Mouse (Mus musculus) liver, embryonic 12.5 days (tissue): Measurements from ENCODE around the gene Erv3. TPM values are rescaled to one million over a fixed set of nuclear protein-coding genes. Genes with fewer than 3 reads are reported as not detected.

Source experiments
- ATAC-seq: fragments of 200-750 bp; cut with Nextera tagmentation; 2 replicates; pipeline ENCODE4 v1.8.0; 2017; ENCODE audit warnings: moderate number of reproducible peaks, mild to moderate bottlenecking, moderate library complexity
- H3K27ac ChIP-seq: fragments of 300-500 bp; sonication (generic); 2 replicates; pipeline ENCODE4 v1.5.1; 2016; ENCODE audit warnings: mild to moderate bottlenecking
- H3K27me3 ChIP-seq: fragments of 300-500 bp; sonication (generic); replicated peaks from 2 replicates; pipeline ENCODE4 v1.6.1; 2016; ENCODE audit warnings: mild to moderate bottlenecking, moderate library complexity
- H3K36me3 ChIP-seq: fragments of 300-500 bp; sonication (generic); 2 replicates; pipeline ENCODE4 v1.6.1; 2016; ENCODE audit warnings: mild to moderate bottlenecking, moderate library complexity
- H3K4me1 ChIP-seq: fragments of 300-500 bp; sonication (generic); 2 replicates; pipeline ENCODE4 v1.6.1; 2016
- H3K4me2 ChIP-seq: fragments of 300-500 bp; sonication (generic); 2 replicates; pipeline ENCODE4 v1.6.1; 2016; ENCODE audit warnings: mild to moderate bottlenecking, moderate library complexity
- H3K4me3 ChIP-seq: fragments of 300-500 bp; sonication (generic); 2 replicates; pipeline ENCODE4 v1.5.1; 2016; ENCODE audit warnings: mild to moderate bottlenecking, moderate library complexity
- H3K9ac ChIP-seq: fragments of 300-500 bp; sonication (generic); 2 replicates; pipeline ENCODE4 v1.6.1; 2016; ENCODE audit warnings: mild to moderate bottlenecking, moderate library complexity
- H3K9me3 ChIP-seq: fragments of 300-500 bp; sonication (generic); replicated peaks from 2 replicates; pipeline ENCODE4 v1.6.1; 2016; ENCODE audit warnings: mild to moderate bottlenecking, moderate library complexity
- WGBS: fragments of 180-500 bp; shearing (Covaris S2); methylation state at CpG from one replicate; pipeline ENCODE4 v1.1.7; 2016; ENCODE audit not compliant: insufficient replicate concordance; 5-methylcytosine and 5-hydroxymethylcytosine counted together
- polyA plus RNA-seq: library from polyadenylated mRNA; unstranded; fragments of >200 nt; fragmentation: Nextera tagmentation; extraction: Ambion mirVana; gene quantifications from 2 replicates; pipeline ENCODE4 v1.2.1, GENCODE M21; 2016

Gene Erv3
- not detected in 2 replicates for polyA plus RNA-seq

GRCm38 (mm10) chr2:131859721-131860120 lies at the start of gene Erv3:
Erv3 (minus strand) TSS chr2:131859747.
- Histone ChIP-seq H3K27me3 (peaks cover 15% of the 10 kb centered on the region; the same call in 1 of the 2 replicates), H3K36me3 (no peaks in the 10 kb centered on the region), H3K9me3 (no peaks in the 10 kb centered on the region), H3K27ac (no peak within 1 kb of the TSS), H3K4me3 (no peak within 1 kb of the TSS), H3K9ac (no peak within 1 kb of the TSS), H3K4me2 (no peak within 1 kb of the TSS), H3K4me1 (peaks cover 22% of the 10 kb centered on the region)
- no peak for ATAC-seq
- WGBS, result 62% methylated on average over 5 of the region's 5 CpGs

- Histone ChIP-seq H3K9ac (peak overlapping the region; percentile 50), H3K4me1 (peaks cover 57% of the 10 kb centered on the region), H3K36me3 (peaks cover 4% of the 10 kb centered on the region; the same call in 1 of the 2 replicates), H3K4me2 (peak overlapping the region; percentile 87), H3K9me3 (no peaks in the 10 kb centered on the region), H3K4me3 (0 out of 2 replicates have a peak overlapping the region, but pooled peaks have one; percentile 80), H3K27me3 (no peaks in the 10 kb centered on the region), H3K27ac (peak overlapping the region; percentile 68)
- no peak for ATAC-seq
- 82% methylated on average over 1 of the region's 1 CpGs for WGBS
These were observed 49.4 kb upstream of the Erv3 start for GRCm38 (mm10) chr2:131908906-131909305.

- Histone ChIP-seq H3K4me2 (no peak overlapping the region), H3K27me3 (no peaks in the 10 kb centered on the region), H3K27ac (peak overlapping the region; percentile 68; the same call in 1 of the 2 replicates), H3K4me3 (no peak overlapping the region), H3K36me3 (peaks cover 4% of the 10 kb centered on the region; the same call in 1 of the 2 replicates), H3K4me1 (peaks cover 61% of the 10 kb centered on the region), H3K9me3 (no peaks in the 10 kb centered on the region), H3K9ac (no peak overlapping the region)
- no peak for ATAC-seq
- 87% methylated on average over 7 of the region's 7 CpGs for WGBS
These were observed 48.9 kb upstream of the Erv3 start for GRCm38 (mm10) chr2:131908351-131908861.

- WGBS, result 64% methylated on average over 5 of the region's 5 CpGs
- Histone ChIP-seq H3K4me1 (peaks cover 67% of the 10 kb centered on the region), H3K9me3 (no peaks in the 10 kb centered on the region), H3K9ac (no peak overlapping the region), H3K27ac (no peak overlapping the region), H3K27me3 (no peaks in the 10 kb centered on the region), H3K36me3 (no peaks in the 10 kb centered on the region), H3K4me3 (no peak overlapping the region), H3K4me2 (no peak overlapping the region)
- no peak for ATAC-seq
These were observed 47.8 kb upstream of the Erv3 start for GRCm38 (mm10) chr2:131907311-131907710.

GRCm38 (mm10) chr2:131906846-131907245 lies 47.3 kb upstream of the Erv3 start:
- ATAC-seq, result no peak
- Histone ChIP-seq H3K4me2 (no peak overlapping the region), H3K9ac (no peak overlapping the region), H3K36me3 (no peaks in the 10 kb centered on the region), H3K4me1 (peaks cover 64% of the 10 kb centered on the region), H3K9me3 (no peaks in the 10 kb centered on the region), H3K27ac (peak overlapping the region; percentile 27; the same call in 1 of the 2 replicates), H3K27me3 (no peaks in the 10 kb centered on the region), H3K4me3 (no peak overlapping the region)
- WGBS, result 69% methylated on average over 1 of the region's 1 CpGs

DNA sequence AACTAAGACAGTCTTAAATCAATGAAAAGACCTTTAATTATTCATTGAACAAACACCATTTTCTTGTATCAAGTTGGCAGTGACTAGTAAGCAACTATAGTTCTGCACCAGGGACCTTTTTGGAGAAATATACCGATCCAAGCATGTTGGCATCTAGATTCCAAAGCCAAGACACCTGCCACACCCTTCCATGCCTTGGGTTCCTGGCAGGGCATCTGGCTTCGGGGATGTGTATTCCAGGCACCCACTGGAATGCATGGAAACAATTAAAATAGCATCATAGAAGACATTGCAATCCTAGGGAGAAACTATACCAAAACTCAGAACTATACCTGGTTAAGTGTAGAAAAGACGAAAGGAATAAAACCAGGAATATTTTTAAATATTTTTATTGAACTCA lies 46.7 kb upstream of the Erv3 start:
- no peak overlapping the region for H3K9ac ChIP-seq
- no peak overlapping the region for H3K27ac ChIP-seq
- no peak overlapping the region for H3K4me3 ChIP-seq
- no peaks in the 10 kb centered on the region for H3K36me3 ChIP-seq
- peaks cover 59% of the 10 kb centered on the region for H3K4me1 ChIP-seq
- ATAC-seq, result no peak
- no peak overlapping the region for H3K4me2 ChIP-seq
- no peaks in the 10 kb centered on the region for H3K9me3 ChIP-seq
- H3K27me3 ChIP-seq, result no peaks in the 10 kb centered on the region
- 83% methylated on average over 3 of the region's 3 CpGs for WGBS

DNA sequence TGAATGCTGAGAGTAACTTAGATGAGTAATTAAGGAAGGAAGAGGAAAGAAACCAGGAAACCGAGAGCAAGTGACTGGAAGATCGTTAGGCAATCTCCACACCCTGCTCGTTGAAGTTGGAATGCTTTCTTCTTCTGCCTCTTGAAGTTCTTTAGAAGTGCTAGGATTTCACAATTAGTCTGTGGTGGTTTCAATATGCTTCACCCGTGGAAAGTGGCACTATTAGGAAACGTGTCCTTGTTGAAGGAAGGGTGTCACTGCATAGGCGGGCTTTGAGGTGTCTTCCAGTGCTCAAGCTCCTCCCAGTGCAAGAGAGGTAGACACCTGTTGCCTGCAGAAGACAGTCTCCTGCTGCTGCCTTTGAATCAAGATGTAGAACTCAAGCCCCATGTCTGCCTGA lies 46.2 kb upstream of the Erv3 start:
- no peak for ATAC-seq
- H3K27me3 ChIP-seq, result no peaks in the 10 kb centered on the region
- peaks cover 54% of the 10 kb centered on the region for H3K4me1 ChIP-seq
- H3K9me3 ChIP-seq, result no peaks in the 10 kb centered on the region
- H3K4me3 ChIP-seq, result no peak overlapping the region
- peak overlapping the region; percentile 88 for H3K27ac ChIP-seq
- H3K36me3 ChIP-seq, result no peaks in the 10 kb centered on the region
- 0 out of 2 replicates have a peak overlapping the region, but pooled peaks have one; percentile 4 for H3K9ac ChIP-seq
- H3K4me2 ChIP-seq, result peak overlapping the region; percentile 44
- WGBS, result 42% methylated on average over 6 of the region's 6 CpGs

DNA sequence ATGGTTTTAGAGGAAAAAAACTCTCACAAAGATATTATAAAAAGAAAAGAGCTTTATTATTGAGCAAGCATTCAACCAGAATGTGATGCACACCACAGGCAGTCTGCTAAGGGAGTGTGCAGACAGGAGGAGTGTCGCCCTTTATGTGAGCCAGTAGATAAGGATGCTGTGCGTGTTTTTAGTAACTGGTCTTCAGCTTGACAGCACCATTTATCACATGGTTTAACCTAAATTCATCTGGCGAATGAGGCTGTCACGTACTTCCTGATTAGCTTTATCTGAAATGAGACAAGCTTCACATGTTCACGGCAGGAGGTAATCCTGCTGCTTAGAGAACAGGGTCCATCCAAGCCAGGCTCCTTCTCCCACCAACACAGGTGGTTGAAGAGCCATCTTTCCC lies 45.5 kb upstream of the Erv3 start:
- 0 out of 2 replicates have a peak overlapping the region, but pooled peaks have one; percentile 4 for H3K9ac ChIP-seq
- no peaks in the 10 kb centered on the region for H3K36me3 ChIP-seq
- no peaks in the 10 kb centered on the region for H3K9me3 ChIP-seq
- WGBS, result 5% methylated on average over 5 of the region's 5 CpGs
- H3K4me1 ChIP-seq, result peaks cover 46% of the 10 kb centered on the region
- no peaks in the 10 kb centered on the region for H3K27me3 ChIP-seq
- H3K27ac ChIP-seq, result peak overlapping the region; percentile 88
- H3K4me3 ChIP-seq, result no peak overlapping the region
- peak overlapping the region; percentile 44 for H3K4me2 ChIP-seq
- ATAC-seq, result peak; percentile 88

DNA sequence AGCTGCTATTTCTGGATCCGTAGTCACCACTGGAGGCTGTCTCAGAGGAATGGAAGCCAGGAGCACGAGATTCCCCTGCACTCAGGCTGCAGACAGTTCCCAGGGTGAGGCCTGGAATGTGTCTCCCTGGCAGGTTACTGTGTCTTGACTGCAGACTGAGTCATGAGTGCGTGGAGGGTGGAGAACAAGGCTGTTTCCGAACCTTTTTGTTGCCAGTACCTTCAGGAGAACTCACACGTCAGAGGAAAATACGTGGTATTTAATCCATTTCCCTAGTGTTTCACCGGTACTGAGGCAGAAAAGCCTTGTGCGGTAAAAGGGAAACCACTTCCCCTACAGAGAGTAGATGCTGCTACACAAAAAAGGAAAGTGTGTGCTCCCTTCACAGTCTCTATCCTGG lies 43.3 kb upstream of the Erv3 start:
- peak overlapping the region; percentile 37; the same call in 1 of the 2 replicates for H3K27ac ChIP-seq

DNA sequence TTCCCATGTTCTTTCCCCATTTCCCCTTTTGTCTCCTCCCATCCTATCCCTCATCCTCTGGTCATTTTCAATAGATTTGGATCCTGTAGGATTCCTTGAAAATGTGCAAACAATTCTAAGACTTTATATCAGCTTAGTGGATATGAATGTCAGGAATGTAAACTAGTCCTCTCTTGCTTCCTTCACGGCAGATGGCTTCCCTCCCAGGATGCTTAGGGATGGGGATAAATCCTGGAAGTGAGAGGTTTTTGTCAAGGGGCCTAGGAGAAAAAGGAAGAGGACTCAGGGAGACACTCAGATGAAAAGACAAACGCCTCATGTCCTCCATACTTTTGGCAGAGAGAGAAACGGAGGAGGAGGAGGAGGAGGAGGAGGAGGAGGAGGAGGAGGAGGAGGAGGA lies 42.9 kb upstream of the Erv3 start:
- Histone ChIP-seq H3K27me3 (no peaks in the 10 kb centered on the region), H3K4me1 (peaks cover 36% of the 10 kb centered on the region), H3K4me3 (no peak overlapping the region), H3K36me3 (no peaks in the 10 kb centered on the region), H3K9ac (no peak overlapping the region), H3K4me2 (no peak overlapping the region), H3K9me3 (no peaks in the 10 kb centered on the region), H3K27ac (no peak overlapping the region)
- ATAC-seq, result no peak
- WGBS, result 63% methylated on average over 2 of the region's 3 CpGs

More for the DNA sequence above, 43.3 kb upstream of the Erv3 start:
- Histone ChIP-seq H3K4me3 (no peak overlapping the region), H3K9me3 (no peaks in the 10 kb centered on the region), H3K36me3 (no peaks in the 10 kb centered on the region), H3K27me3 (no peaks in the 10 kb centered on the region), H3K4me2 (no peak overlapping the region), H3K9ac (no peak overlapping the region), H3K4me1 (peaks cover 36% of the 10 kb centered on the region)
- no peak for ATAC-seq
- WGBS, result 32% methylated on average over 8 of the region's 8 CpGs

DNA sequence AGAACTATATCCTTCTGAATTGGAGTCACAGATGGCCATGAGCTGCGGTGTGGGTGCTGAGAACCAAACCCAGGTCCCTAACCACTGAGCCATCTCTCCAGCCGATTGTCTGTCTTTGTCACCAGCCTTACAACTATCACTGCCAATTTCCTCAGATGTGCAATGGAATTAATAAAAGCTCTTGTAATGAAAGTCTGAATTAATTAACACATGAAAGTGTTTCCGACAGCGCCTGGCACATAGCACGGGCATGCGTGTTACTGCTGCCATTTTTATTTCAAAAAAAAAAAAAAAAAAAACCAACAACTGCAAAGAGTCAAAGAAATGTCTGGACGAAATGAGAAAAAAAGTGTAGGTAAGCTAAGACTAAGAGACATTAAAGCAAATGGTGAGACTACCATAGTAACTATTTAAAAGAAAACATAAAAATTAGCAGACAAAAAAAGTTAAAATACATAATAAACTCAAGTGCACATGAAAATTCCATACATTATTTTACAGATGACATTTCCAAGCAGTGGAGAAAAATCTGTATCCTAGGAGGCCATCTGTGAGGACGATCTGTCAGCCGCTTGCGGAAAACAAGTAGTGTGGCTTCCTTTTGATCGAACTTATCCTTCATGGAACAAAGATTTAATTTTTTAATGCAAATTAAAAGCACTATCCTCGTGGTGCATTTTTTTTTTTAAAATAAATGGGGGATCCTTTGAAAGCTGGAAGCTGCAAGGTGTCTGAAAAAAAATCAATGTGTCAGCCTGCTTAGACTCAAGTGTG lies 38.0 kb upstream of the Erv3 start:
- Histone ChIP-seq H3K4me2 (no peak overlapping the region), H3K36me3 (no peaks in the 10 kb centered on the region), H3K9me3 (no peaks in the 10 kb centered on the region), H3K27me3 (no peaks in the 10 kb centered on the region), H3K27ac (no peak overlapping the region), H3K4me3 (no peak overlapping the region), H3K9ac (no peak overlapping the region), H3K4me1 (no peaks in the 10 kb centered on the region)
- no peak for ATAC-seq
- 78% methylated on average over 12 of the region's 12 CpGs for WGBS

GRCm38 (mm10) chr2:131896011-131896410 lies 36.5 kb upstream of the Erv3 start:
- Histone ChIP-seq H3K4me2 (no peak overlapping the region), H3K36me3 (no peaks in the 10 kb centered on the region), H3K4me1 (peaks cover 9% of the 10 kb centered on the region; the same call in 1 of the 2 replicates), H3K9me3 (no peaks in the 10 kb centered on the region), H3K4me3 (no peak overlapping the region), H3K27me3 (0 out of 2 replicates have a peak, but pooled peaks cover 4% of the 10 kb centered on the region), H3K27ac (no peak overlapping the region), H3K9ac (no peak overlapping the region)
- WGBS, result 87% methylated on average over 4 of the region's 4 CpGs
- no peak for ATAC-seq
